Mouse (Mus musculus): Measurements from ENCODE around the gene Olfr1378.

The Olfr1378 gene

DNA sequence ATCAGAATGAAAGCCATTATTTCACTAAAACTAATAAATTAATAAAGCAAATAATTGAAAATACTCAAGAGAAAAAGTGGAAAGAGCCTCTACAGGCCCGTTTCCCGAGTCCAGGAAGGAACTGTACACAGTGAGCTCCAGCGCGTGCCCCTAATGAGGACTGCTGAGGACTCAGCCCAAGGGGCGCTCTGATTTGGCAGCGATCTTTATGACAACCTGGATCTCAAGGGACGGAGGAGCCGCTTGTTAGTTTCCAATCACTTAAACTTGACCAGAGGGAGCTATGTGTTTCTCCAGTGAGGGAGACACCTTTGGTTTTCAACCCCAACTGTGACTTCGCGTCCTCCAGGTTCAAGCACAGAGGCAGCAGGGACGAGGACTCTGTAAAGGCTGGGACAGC lies at the start of gene Olfr1378:
Olfr1378 (plus strand) TSS at position 301 of the 400 bp plus-strand sequence.
- DNase-seq = no peak

DNA sequence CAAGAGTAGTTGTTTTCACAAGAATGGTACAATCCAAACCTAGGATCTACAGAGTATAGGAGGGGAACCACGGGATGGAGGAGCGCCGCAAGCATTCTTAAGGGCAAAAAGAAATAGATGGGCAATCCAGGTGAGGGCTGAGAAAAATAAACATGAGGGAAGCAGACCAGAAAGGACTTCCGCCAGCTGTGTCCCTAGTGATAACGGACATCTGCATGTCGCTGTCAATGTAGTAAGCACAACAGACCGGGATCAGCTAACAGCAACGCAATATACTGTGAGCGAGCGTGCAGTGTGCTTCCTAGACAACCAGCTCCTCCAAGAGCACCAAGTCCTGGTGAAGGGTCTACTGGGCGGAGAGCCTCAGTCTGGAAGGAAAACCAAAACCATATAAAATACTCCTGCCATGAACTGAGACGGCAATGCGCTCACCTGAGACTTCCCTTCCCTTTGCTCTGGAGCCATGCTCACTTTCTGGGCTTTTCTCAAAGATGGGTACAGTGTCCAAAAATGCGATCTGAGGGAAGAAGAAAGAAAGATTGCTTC lies 35.8 kb upstream of the Olfr1378 start:
- no peak for DNase-seq

DNA sequence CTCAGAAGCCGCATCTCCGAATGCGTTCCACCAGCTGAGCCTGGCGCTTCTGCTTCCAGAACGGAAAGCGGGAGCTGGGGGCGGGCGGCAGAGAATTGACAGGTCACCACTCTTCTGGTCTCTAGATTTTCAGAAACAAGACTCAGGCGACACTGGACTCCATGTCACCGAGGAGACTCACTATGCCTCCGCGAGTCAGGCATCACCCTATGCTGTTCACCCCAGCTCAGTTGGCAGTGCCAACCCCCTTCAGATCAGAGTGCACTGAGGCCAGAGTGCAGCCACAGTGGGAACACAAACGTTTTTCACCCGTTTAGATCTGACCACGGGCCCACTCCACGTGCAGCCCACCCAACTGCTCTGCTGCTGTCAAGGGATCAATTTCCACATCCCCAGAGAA lies 35.3 kb upstream of the Olfr1378 start:
- no peak for DNase-seq

DNA sequence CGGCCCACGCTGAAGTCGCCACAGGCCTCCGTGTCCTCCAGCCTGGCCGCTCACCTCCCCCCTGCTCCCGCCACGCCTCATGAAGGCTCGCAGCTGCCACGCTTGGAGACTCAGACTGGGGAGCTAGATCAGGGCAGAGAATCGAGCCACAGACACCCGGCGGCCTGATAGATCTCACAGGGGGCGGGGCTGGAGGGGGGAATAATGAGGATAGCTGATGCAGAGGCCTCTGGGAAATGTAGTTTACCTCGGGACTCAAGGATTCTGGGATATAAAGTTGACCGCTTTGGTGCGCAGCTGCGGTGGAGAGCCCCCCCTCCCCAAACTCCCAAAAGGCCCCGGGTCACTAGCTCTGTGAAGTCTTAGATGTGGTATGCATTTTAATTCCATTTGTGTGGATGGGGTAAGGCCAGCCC lies 34.9 kb upstream of the Olfr1378 start, which contains the start of gene Zfp354b:
Zfp354b (minus strand) TSS at position 183 of the 416 bp plus-strand sequence.
- peak; percentile 72 for DNase-seq

DNA sequence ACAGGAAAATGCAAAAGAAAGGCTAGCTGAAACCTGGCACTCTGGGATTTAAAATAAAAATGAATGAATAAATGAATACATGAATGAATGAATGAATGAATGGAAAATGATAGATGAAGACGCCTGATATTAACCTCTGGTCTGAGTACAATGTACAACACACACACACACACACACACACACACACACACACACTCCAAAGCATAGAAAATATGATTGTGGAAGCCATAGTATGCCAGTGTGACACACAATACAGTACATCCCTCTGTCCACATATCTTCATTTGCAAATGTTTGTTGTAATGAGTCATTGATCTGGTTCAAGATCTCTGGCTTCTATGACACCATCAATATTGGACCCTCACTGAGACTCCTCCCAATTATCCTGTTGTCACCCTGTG lies 34.3 kb upstream of the Olfr1378 start:
- no peak for DNase-seq

DNA sequence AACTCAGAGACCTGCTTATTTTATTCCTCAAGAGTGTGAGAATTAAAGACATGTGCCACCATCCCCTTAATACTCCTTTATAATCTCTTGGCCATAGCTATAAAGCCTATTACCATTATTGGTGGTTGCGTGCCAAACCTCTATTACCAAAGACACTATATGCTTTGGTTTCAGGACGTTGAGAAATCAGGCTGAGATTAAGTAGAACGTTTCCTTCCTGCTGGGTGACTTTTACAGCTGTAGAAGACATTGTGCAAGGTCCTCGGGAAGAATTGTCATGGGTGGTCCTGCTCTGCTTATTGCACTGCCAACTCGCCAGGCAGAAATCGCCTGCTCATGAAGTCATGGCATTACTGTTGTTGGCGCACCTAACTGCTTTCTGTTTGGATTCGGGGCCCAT lies 27.9 kb upstream of the Olfr1378 start:
- no peak for DNase-seq

DNA sequence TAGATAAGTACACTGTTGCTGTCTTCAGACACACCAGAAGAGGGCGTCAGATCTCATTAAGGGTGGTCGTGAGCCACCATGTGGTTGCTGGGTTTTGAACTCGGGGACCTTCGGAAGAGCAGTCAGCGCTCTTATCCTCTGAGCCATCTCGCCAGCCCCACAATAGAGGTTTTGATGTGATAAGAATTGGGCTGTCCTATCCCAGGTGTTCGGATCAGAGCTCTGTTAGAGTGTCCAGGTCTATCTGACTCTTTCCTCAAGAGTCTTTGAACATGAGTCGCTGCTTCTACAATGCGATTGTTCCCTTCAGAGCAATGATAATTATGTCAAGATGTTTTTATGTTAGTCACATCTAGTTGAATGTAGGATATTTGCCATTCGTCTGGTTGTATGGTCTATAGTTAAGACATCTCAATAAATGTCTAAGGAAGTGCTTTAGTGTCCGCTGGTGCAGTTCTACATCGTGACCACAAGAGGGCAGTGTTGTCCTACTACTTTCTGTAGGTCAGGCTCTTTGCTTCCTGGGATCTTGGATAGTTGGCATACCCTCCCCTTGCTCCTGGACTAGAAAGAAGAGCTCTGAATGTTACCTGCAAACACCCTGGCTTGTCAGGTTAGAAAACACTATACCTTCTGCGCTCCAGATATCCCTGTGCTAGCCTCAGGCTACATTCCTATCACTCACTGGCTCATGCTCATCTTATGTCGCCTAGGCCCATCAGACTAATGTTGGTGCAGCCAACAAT lies 26.5 kb upstream of the Olfr1378 start:
- no peak for DNase-seq

DNA sequence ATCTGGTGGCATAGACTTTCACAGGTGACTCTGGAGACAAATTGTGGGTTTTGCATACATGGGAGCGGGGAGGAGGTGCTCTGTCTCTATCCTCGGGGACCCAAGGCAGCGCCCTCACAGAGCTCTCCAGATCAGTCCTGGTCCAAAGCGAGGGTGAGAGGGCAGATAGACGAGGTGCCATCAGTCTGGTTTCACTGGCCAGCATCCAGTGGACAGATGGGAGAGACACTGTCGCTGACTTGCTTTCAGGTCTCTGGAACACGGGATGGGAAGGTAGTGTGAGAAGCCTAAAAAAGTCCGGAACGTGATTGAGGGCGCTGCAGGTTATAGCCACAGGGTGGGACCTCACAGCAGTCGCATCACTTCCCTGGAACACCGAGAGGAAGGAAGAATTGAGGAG lies 23.9 kb upstream of the Olfr1378 start:
- DNase-seq = no peak

DNA sequence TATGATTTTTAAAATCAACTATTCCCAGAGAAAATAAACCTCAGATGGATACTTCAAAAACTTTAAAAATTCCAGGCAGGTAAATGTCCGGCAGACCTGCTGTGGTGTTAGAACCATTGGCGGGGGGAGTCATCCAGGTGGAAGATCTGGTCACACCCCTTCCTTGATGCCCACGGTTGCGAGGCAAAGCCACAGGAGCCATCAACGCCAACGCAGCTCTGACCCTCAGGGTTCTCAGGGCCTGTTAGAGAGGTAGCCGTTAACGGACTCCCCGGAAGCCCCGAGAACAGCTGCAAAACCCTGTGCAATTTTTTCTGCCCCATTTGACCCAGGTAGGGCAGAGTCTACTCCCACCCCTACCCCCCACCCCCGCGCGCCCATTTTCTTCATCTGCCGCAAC lies 22.8 kb upstream of the Olfr1378 start, which contains the start of gene 4933414I15Rik:
4933414I15Rik (minus strand) TSS at position 260 of the 400 bp plus-strand sequence.
- DNase-seq = no peak

DNA sequence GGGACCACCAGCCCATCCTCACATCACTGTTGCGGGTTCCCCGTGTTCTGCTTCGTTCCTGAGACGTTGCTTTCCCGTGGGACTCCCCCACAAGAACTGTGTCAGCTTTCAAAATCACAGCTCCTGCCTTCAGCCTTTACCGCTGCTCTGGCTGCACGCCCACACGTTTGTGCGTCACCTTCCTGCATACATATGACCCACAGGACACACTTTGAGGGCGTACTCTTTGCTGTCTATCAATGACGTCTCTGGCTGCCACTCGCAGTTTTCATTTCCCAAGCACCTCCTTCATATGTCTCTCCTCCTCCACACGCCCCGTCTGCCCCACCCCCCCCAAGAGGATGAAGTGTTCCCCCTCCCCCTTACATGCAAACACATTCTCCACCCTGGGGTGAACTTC lies 14.0 kb upstream of the Olfr1378 start:
- no peak for DNase-seq

DNA sequence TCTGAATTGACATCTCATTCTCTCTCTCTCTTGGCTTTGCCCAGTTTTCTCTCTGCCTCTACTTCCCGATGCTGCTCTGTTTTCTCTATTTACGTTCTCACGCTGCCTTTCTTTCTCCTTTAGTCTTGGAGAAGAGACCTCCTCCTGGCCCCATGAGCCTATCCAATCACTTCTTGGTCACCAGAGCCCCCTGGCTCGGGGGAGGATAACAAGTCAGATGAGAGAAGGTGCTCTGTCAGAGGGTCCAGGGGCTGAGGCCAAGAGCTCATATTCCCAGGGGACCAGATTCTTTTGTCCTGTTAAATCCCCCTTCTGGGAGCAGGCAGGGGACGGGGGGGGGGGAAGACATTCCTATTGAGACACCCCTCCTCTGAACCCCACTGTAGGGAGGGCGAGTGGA lies 12.7 kb upstream of the Olfr1378 start, which contains the start of gene Prop1:
Prop1 (minus strand) TSS at position 101 of the 400 bp plus-strand sequence.
- no peak for DNase-seq

DNA sequence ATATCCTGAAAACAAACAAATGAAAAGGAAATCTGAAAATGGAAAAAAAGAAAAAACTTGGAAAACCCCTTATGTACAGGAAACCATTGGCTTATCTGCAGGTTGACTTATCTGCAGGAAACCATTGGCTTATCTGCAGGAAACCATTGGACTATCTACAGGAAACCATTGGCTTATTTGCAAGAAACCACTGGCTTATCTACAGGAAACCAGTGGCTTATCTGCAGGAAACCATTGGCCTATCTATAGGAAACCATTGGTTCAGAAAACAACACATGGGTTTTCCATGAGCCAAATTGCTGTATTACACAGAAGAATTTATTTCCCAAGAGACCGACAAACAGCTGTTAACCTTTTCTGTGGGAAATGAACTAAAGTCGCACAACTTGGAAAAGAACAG lies 1.4 kb upstream of the Olfr1378 start:
- no peak for DNase-seq

DNA sequence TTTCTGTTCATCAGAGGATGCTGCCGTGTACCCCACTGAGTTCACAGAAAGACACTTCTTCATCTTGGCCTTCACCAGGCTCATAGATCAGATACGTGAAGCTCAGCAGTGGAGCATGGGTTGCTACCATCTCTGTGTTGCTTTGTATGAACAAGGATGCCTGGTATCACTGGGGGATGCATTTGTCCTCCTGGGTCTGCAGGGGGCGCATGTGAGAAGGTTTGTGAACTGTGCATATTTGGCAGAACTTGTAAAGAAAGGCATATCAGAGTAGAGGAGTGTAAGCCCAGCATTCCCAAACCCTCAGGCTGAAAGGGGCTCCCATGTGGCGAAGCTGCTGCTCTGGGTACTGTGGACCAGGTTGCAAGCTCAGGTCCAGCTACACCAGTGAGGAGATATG lies 10.9 kb downstream of the Olfr1378 start:
- no peak for DNase-seq

DNA sequence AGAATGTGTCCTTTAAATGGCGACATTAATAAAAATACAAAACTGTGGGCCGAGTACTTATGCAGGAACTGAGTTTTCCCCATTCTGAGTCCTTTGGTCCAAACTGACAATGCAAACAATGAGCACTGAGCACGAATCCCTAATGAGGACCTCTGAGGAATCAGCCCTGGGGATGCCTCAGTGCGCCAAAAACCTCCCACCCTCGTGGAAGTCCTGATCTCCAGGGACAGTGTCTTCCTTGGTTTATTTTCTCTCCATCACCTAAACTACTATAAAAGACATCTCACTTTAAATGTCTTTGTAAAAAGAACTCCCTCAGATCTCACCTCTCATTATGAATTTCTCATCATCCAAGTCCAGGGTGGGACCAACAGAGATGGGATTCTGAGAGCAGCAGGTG lies 15.3 kb downstream of the Olfr1378 start, which contains the start of gene Olfr1377:
Olfr1377 (plus strand) TSS at position 301 of the 400 bp plus-strand sequence.
- no peak for DNase-seq

DNA sequence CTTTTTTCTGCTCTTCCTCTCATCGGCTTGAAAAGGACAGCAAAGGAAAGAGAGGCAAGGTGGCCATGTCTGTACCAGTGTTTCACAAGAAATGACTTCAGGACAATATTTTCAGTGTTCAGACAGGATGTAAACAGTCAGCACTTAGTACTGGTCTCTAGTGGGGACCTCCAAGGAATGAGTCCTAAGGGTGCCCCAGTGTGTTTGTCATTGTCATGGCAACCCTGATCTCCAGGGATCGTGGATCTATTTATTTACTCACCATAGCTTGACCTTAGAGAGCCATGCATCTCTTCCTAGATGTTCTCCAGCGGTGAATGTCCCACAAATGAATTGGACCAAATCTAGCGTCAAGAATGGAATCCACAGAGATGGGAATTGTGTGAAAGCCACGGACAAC lies 37.0 kb downstream of the Olfr1378 start, which contains the start of gene Olfr51:
Olfr51 (plus strand) TSS at position 301 of the 400 bp plus-strand sequence.
- DNase-seq = no peak

DNA sequence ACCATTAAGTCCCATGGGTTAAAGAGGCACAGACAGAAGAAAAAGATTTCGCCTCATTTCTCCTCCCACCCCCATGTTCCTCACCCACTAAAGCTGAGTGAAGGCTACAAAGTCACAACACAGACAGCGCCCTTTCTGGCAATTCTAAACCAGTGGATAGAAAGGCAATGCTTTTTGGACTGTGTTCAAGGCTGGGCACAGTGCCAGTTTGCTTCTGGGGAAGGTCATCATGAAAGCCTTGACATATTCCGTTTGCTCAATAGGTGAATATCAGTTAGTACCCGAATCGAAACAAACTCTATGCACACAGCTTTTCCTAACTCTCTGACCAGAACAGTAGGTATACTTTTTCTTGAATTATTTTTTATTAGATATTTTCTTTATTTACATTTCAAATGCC lies 45.5 kb downstream of the Olfr1378 start:
- DNase-seq = no peak

DNA sequence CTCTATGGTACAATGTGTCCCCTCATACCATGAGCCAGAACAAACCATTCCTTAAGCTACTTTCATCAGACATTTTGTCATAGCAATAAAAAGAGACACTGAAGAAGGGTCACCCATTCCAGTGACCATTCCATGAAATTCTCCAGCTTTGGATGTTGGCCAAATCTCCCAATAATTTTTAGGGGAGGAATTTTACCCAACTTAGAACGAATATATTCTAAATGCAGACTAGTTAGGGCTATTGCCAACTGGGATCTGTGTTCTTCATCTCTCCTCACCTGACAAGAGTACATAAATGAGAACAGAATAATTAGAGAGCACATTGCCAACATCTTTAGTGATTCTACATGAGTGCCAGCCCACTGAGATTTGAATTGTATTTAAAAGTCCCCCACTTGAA lies 47.6 kb downstream of the Olfr1378 start, which contains the start of gene Olfr54:
Olfr54 (plus strand) TSS at position 301 of the 400 bp plus-strand sequence.
- no peak for DNase-seq

DNA sequence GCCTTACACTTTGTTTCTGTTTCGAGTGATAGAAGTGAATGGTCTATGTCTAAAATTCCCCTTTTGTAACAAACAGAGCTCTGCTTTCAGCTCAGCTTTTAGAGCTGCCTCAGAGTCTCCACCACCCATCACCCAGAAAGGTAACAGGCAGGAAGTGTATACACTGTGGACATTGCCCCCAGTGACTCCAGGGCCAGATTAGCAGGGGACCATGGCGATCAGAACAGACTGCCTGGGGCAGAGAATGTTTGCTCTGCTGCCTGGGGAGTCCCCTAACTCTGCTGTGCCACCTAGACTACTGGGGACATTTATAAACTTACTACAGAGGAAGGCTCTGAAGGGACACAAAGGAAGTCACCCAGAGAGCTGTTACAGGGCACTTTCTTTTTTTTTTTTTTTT lies 50.0 kb downstream of the Olfr1378 start:
- DNase-seq = no peak

All from thymus, postnatal 4 days (tissue).